Mouse (Mus musculus) CH12.LX (cell line): Measurements from ENCODE around the gene Hist1h2ae. TPM values are rescaled to one million over a fixed set of nuclear protein-coding genes. Genes with fewer than 3 reads are reported as not detected.

ENCODE experiments used
- DNase-seq: peaks from one replicate; pipeline ENCODE4 v3.0.0-alpha.2; 2013; ENCODE audit errors: extremely low read depth
- H3K27ac ChIP-seq: 2 replicates; pipeline ENCODE4 v1.5.1; 2012; ENCODE audit warnings: low read depth, mild to moderate bottlenecking, control low read depth, moderate library complexity; ENCODE audit not compliant: insufficient read depth
- H3K27me3 ChIP-seq: replicated peaks from 2 replicates; pipeline ENCODE3; 2012; ENCODE audit warnings: inconsistent platforms
- H3K36me3 ChIP-seq, 2 experiments: replicated peaks in 1 of 2; 2 replicates each; pipeline versions ENCODE3 to v1.6.1; 2012; ENCODE audit warnings: inconsistent platforms in 1 of 2, low read length in 1 of 2, mild to moderate bottlenecking in 1 of 2, mixed read lengths in 1 of 2, moderate library complexity in 1 of 2; ENCODE audit not compliant: control insufficient read depth in 1 of 2, insufficient read depth in 1 of 2
- H3K4me1 ChIP-seq, 2 experiments: 2 replicates each; pipeline ENCODE4 v1.6.1; 2012; ENCODE audit warnings: inconsistent platforms in 1 of 2, moderate library complexity in 1 of 2; ENCODE audit not compliant: insufficient read depth in 2 of 2, control insufficient read depth in 1 of 2
- H3K4me2 ChIP-seq: 2 replicates; pipeline ENCODE4 v1.6.1; 2012; ENCODE audit warnings: low read depth, mild to moderate bottlenecking, control low read depth; ENCODE audit not compliant: poor library complexity, insufficient read depth, severe bottlenecking
- H3K4me3 ChIP-seq, 3 experiments: fragments of 150-350 bp in 1 of 3; sonication (generic) in 1 of 3; replicated peaks in 1 of 3; 2 replicates each; pipeline versions ENCODE3 to v1.5.1; 2011 to 2012; ENCODE audit warnings: low read depth in 2 of 3, low read length in 2 of 3, mild to moderate bottlenecking in 2 of 3, moderate library complexity in 2 of 3, control low read depth in 1 of 3, improper control_type of control experiment in 1 of 3, inconsistent platforms in 1 of 3, mixed read lengths in 1 of 3; ENCODE audit not compliant: poor library complexity in 1 of 3
- H3K79me2 ChIP-seq: replicated peaks from 2 replicates; pipeline ENCODE4 v1.6.1; 2012; ENCODE audit warnings: mild to moderate bottlenecking, moderate library complexity; ENCODE audit not compliant: control insufficient read depth, poor library complexity, insufficient read depth, severe bottlenecking; ENCODE audit errors: extremely low read depth
- H3K9ac ChIP-seq: 2 replicates; pipeline ENCODE4 v1.6.1; 2012; ENCODE audit warnings: low read depth, mild to moderate bottlenecking, control low read depth, moderate library complexity; ENCODE audit not compliant: insufficient read depth
- H3K9me3 ChIP-seq: replicated peaks from 2 replicates; pipeline ENCODE3; 2012; ENCODE audit warnings: low read length, inconsistent platforms, mixed read lengths
- CHD2 ChIP-seq: IDR thresholded peaks from 2 replicates; pipeline ENCODE4 v1.6.1; 2011; ENCODE audit warnings: low read length, improper control_type of control experiment
- CTCF ChIP-seq, 2 experiments: IDR thresholded peaks in 1 of 2; conservative IDR thresholded peaks in 1 of 2; 2 replicates each; pipeline ENCODE4 v1.5.1; 2011 to 2012; ENCODE audit warnings: low read depth in 2 of 2, low read length in 2 of 2, improper control_type of control experiment in 1 of 2, inconsistent platforms in 1 of 2, mild to moderate bottlenecking in 1 of 2, moderate library complexity in 1 of 2
- ELF1 ChIP-seq: IDR thresholded peaks from 2 replicates; pipeline ENCODE4 v1.6.1; 2014; ENCODE audit warnings: low read depth, mild to moderate bottlenecking, inconsistent platforms, low read length, improper control_type of control experiment
- IRF4 ChIP-seq: IDR thresholded peaks from 2 replicates; pipeline ENCODE4 v1.6.1; 2014; ENCODE audit warnings: low read depth, mild to moderate bottlenecking, inconsistent platforms, low read length, improper control_type of control experiment
- JUN ChIP-seq: IDR thresholded peaks from 2 replicates; pipeline ENCODE4 v1.6.1; 2011; ENCODE audit warnings: low read depth, mild to moderate bottlenecking, low read length, improper control_type of control experiment, moderate library complexity; ENCODE audit not compliant: insufficient read depth
- JUND ChIP-seq: conservative IDR thresholded peaks from 2 replicates; pipeline ENCODE4 v1.6.1; 2011; ENCODE audit warnings: low read depth, low read length, improper control_type of control experiment
- MAFK ChIP-seq: IDR thresholded peaks from 2 replicates; pipeline ENCODE4 v1.6.1; 2011; ENCODE audit warnings: low read length, improper control_type of control experiment; ENCODE audit not compliant: insufficient replicate concordance
- MAX ChIP-seq: IDR thresholded peaks from 2 replicates; pipeline ENCODE4 v1.6.1; 2011; ENCODE audit warnings: low read length, improper control_type of control experiment
- MXI1 ChIP-seq: IDR thresholded peaks from 2 replicates; pipeline ENCODE4 v1.6.1; 2011; ENCODE audit warnings: mild to moderate bottlenecking, low read depth, low read length, improper control_type of control experiment
- MYC ChIP-seq: IDR thresholded peaks from 2 replicates; pipeline ENCODE4 v1.6.1; 2011; ENCODE audit warnings: low read depth, mild to moderate bottlenecking, improper control_type of control experiment, low read length
- NELFE ChIP-seq: IDR thresholded peaks from 2 replicates; pipeline ENCODE4 v1.6.1; 2011; ENCODE audit warnings: low read depth, low read length, improper control_type of control experiment
- NRF1 ChIP-seq: IDR thresholded peaks from 2 replicates; pipeline ENCODE4 v1.6.1; 2014; ENCODE audit warnings: low read depth, mild to moderate bottlenecking, inconsistent platforms, low read length, improper control_type of control experiment, moderate library complexity
- PAX5 ChIP-seq: IDR thresholded peaks from 2 replicates; pipeline ENCODE4 v1.6.1; 2012; ENCODE audit warnings: low read length, inconsistent platforms, mixed read lengths
- POLR2A ChIP-seq: IDR thresholded peaks from 2 replicates; pipeline ENCODE4 v1.6.1; 2011; ENCODE audit warnings: low read depth, mild to moderate bottlenecking, improper control_type of control experiment, low read length
- POLR2AphosphoS2 ChIP-seq: IDR thresholded peaks from 2 replicates; pipeline ENCODE4 v1.6.1; 2011; ENCODE audit warnings: low read depth, low read length, improper control_type of control experiment
- SIN3A ChIP-seq: IDR thresholded peaks from 2 replicates; pipeline ENCODE4 v1.6.1; 2012; ENCODE audit warnings: low read length, improper control_type of control experiment, inconsistent platforms
- TCF12 ChIP-seq: IDR thresholded peaks from 2 replicates; pipeline ENCODE4 v1.6.1; 2014; ENCODE audit warnings: low read depth, mild to moderate bottlenecking, inconsistent platforms, low read length, improper control_type of control experiment
- ZC3H11A ChIP-seq: IDR thresholded peaks from 2 replicates; pipeline ENCODE4 v1.6.1; 2012; ENCODE audit warnings: low read depth, mild to moderate bottlenecking, inconsistent platforms, low read length, improper control_type of control experiment
- ZKSCAN1 ChIP-seq: IDR thresholded peaks from 2 replicates; pipeline ENCODE4 v1.6.1; 2012; ENCODE audit warnings: low read depth, inconsistent platforms, low read length, improper control_type of control experiment, borderline replicate concordance
- dilution Hi-C: fragments of 300-500 bp; cut with MboI; formaldehyde crosslinking; loops from 2 replicates; pipeline ENCODE4 v1.14.3; 2020; ENCODE audit warnings: low sequenced_read_pairs; ENCODE audit not compliant: extremely low pct_unique_long_range_greater_than_20kb, extremely low pct_ligation_motif_present
- in situ Hi-C: fragments of 300-500 bp; cut with MboI; formaldehyde crosslinking; loops from 3 replicates; pipeline ENCODE4 v1.14.3; 2019; ENCODE audit warnings: low sequenced_read_pairs, low pct_ligation_motif_present, low pct_unique_long_range_greater_than_20kb, mixed read lengths
- polyA plus RNA-seq: library from polyadenylated mRNA; unstranded; fragments of >175 nt; gene quantifications from 2 replicates; pipeline ENCODE4 v1.2.1, GENCODE M21; 2012; ENCODE audit warnings: low read depth; ENCODE audit not compliant: insufficient read length
- total RNA-seq, 2 experiments: library from RNA; depleted of rRNA; stranded (reverse); fragments of 300-350 nt in 1 of 2; fragments of >200 nt in 1 of 2; gene quantifications; 2 replicates each; pipeline ENCODE4 v1.2.3; 2012 to 2014

Gene Hist1h2ae
- total and polyA plus RNA-seq, 3 experiments = 3.5 to 648 (median 16.3) TPM

DNA sequence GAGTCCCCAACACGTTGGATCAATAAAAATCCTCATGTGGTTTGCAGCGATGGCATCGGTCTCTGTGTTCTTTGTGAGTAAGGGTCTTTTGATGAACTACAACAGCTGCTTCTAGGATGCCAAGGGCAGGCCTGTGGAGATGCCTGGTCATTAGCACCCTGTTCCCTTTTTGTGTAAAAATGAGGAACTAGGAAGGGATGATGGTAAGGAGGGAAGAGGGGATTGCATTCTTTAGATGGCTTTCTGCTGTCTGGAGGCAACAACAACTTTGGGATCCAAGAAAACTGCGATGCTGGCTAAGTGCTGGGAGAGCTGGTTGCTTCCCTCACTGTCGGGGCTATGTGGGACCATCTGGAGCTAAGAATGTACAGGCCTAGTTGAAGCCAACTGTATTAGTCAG lies 32.8 kb downstream of the Hist1h2ae start:
- no peaks in the 10 kb centered on the region for H3K27me3 ChIP-seq
- peaks cover 7 to 48% of the 10 kb centered on the region in 2 experiments; a peak in 3 of 4 replicates for H3K4me1 ChIP-seq
- H3K4me2 ChIP-seq = peak overlapping the region; percentile 46
- no peaks in the 10 kb centered on the region for H3K36me3 ChIP-seq
- peak overlapping the region in 2 of 3 experiments; percentile 18 to 25 for H3K4me3 ChIP-seq
- no peaks in the 10 kb centered on the region for H3K9me3 ChIP-seq
- in situ Hi-C loops = no loop called here
- DNase-seq = no peak
- peak overlapping the region; percentile 48 for H3K9ac ChIP-seq
- dilution Hi-C loops = no loop called here
- H3K27ac ChIP-seq = peak overlapping the region; percentile 56
- no peaks in the 10 kb centered on the region for H3K79me2 ChIP-seq
- no peak for TF ChIP-seq JUN
- TF ChIP-seq ZKSCAN1 = no peak
- no peak for TF ChIP-seq PAX5
- no peak for TF ChIP-seq ZC3H11A
- no peak for TF ChIP-seq MXI1
- TF ChIP-seq MYC = no peak
- no peak for TF ChIP-seq SIN3A
- TF ChIP-seq IRF4 = no peak
- no peak for TF ChIP-seq CHD2
- no peak for TF ChIP-seq POLR2AphosphoS2
- TF ChIP-seq MAX = no peak
- no peak for TF ChIP-seq CTCF (conservative IDR thresholded peaks at IDR 0.05 in 1 of 2, IDR thresholded peaks at IDR 0.05 in 1 of 2; ENCODE audit: low read depth in 2 of 2, low read length in 2 of 2)
- no peak for TF ChIP-seq POLR2A
- TF ChIP-seq ELF1 = no peak
- no peak for TF ChIP-seq MAFK
- no peak for TF ChIP-seq NRF1

DNA sequence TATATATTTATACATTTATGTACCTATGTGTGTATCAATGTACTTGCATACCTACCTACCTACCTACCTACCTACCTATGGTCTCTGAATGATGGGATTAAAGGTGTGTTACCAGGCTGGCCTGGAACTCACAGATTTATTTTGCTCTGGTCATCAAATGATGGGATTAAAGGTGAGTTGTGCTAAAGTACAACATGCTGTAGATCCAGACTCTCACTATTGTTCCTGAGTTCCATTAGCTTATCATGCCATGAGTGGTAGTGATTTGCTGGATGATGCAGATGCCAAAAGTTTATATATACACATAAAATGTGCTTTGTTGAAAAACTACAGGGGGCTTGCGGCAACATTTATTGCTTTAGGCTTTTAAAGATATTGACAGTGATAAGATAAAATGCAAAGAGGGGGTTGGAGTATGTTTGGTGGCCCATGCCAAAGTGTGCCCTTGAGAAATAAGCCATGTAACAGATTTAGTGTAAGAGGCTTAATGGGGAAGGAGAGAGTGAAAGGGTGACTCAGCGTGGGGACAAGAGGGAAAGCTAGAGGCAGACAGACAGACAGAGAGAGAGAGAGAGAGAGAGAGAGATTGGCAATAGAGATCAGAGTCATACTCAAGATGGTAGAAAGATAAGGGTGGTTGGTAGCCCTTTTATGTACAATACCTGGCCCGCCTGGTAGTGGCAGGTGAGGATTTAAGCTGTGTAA lies 33.9 kb downstream of the Hist1h2ae start:
- Histone ChIP-seq H3K4me1 (peaks cover 9 to 58% of the 10 kb centered on the region in 2 experiments; a peak in 3 of 4 replicates), H3K79me2 (no peaks in the 10 kb centered on the region), H3K36me3 (no peaks in the 10 kb centered on the region), H3K4me2 (peak overlapping the region; percentile 81), H3K9ac (peak overlapping the region; percentile 95), H3K27me3 (no peaks in the 10 kb centered on the region), H3K4me3 (peak overlapping the region in 1 of 3 experiments; percentile 55), H3K9me3 (no peaks in the 10 kb centered on the region), H3K27ac (peak overlapping the region; percentile 56)
- no peak for DNase-seq
- no peak for TF ChIP-seq TCF12
- TF ChIP-seq NRF1 = no peak
- TF ChIP-seq JUND = no peak
- no peak for TF ChIP-seq NELFE
- in situ Hi-C loops (no loop called here), dilution Hi-C loops (no loop called here)
